Mouse (Mus musculus) liver, embryonic 14.5 days (tissue): ENCODE data around the gene Vmac. TPM values are rescaled to one million over a fixed set of nuclear protein-coding genes. Genes with fewer than 3 reads are reported as not detected.

Experiments
- ATAC-seq: fragments of 200-750 bp; cut with Nextera tagmentation; 2 replicates; pipeline ENCODE4 v1.8.0; 2017; ENCODE audit warnings: moderate number of reproducible peaks, mild to moderate bottlenecking, moderate library complexity; ENCODE audit not compliant: insufficient read depth
- DNase-seq, 3 experiments: peaks; one replicate each; pipeline ENCODE4 v3.0.0-alpha.2; 2012 to 2013; ENCODE audit warnings: low read depth in 3 of 3, low spot score in 3 of 3
- H3K27ac ChIP-seq: fragments of 300-500 bp; sonication (generic); 2 replicates; pipeline ENCODE4 v1.5.1; 2014; ENCODE audit warnings: moderate library complexity, mild to moderate bottlenecking, control low read depth, inconsistent platforms
- H3K27me3 ChIP-seq: fragments of 300-500 bp; sonication (generic); 2 replicates; pipeline ENCODE4 v1.6.1; 2014; ENCODE audit warnings: mild to moderate bottlenecking, low read length, moderate library complexity; ENCODE audit not compliant: control insufficient read depth, insufficient read depth
- H3K36me3 ChIP-seq: fragments of 300-500 bp; sonication (generic); replicated peaks from 2 replicates; pipeline ENCODE4 v1.6.1; 2014; ENCODE audit warnings: low read depth; ENCODE audit not compliant: control insufficient read depth, insufficient read depth
- H3K4me1 ChIP-seq, 2 experiments: fragments of 200-500 bp in 1 of 2; fragments of 300-500 bp in 1 of 2; sonication (generic) in 1 of 2; replicated peaks; 2 replicates each; pipeline ENCODE4 v1.6.1; 2012 to 2014; ENCODE audit warnings: antibody characterized with exemption in 1 of 2, inconsistent platforms in 1 of 2, low read length in 1 of 2; ENCODE audit not compliant: control insufficient read depth in 2 of 2, insufficient read depth in 2 of 2
- H3K4me2 ChIP-seq: fragments of 300-500 bp; sonication (generic); 2 replicates; pipeline ENCODE4 v1.6.1; 2014; ENCODE audit warnings: low read depth, mild to moderate bottlenecking, control low read depth, moderate library complexity
- H3K4me3 ChIP-seq, 2 experiments: fragments of 200-500 bp in 1 of 2; fragments of 300-500 bp in 1 of 2; sonication (generic) in 1 of 2; 2 replicates each; pipeline ENCODE4 v1.5.1; 2012 to 2014; ENCODE audit warnings: low read depth in 2 of 2, low read length in 2 of 2, mild to moderate bottlenecking in 2 of 2, control low read depth in 1 of 2, inconsistent platforms in 1 of 2, moderate library complexity in 1 of 2; ENCODE audit not compliant: insufficient read depth in 1 of 2
- H3K9ac ChIP-seq: fragments of 300-500 bp; sonication (generic); replicated peaks from 2 replicates; pipeline ENCODE4 v1.6.1; 2014; ENCODE audit warnings: mild to moderate bottlenecking, control low read depth, moderate library complexity
- H3K9me3 ChIP-seq: fragments of 300-500 bp; sonication (generic); 2 replicates; pipeline ENCODE4 v1.6.1; 2016; ENCODE audit warnings: low read length, mixed read lengths; ENCODE audit not compliant: control insufficient read depth
- CTCF ChIP-seq: IDR thresholded peaks from 2 replicates; pipeline ENCODE4 v1.5.1; 2016; ENCODE audit warnings: antibody characterized with exemption, low read depth, control low read depth
- EP300 ChIP-seq: IDR thresholded peaks from 2 replicates; pipeline ENCODE4 v1.6.1; 2016; ENCODE audit warnings: antibody characterized with exemption, low read depth
- WGBS: fragments of 180-500 bp; shearing (Covaris S2); extraction: QIAGEN DNeasy Blood & Tissue Kit; methylation state at CpG from one replicate; pipeline ENCODE4 v1.1.7; 2014; ENCODE audit not compliant: insufficient replicate concordance; 5-methylcytosine and 5-hydroxymethylcytosine counted together
- polyA plus RNA-seq, 2 experiments: library from polyadenylated mRNA; depleted of rRNA in 1 of 2; stranded (reverse) in 1 of 2; unstranded in 1 of 2; fragments of >200 nt; fragmentation: Nextera tagmentation in 1 of 2; extraction: Ambion mirVana in 1 of 2; gene quantifications; 2 replicates each; pipeline versions ENCODE4 v1.2.1 to v1.2.3; 2012 to 2014

Gene Vmac
- polyA plus RNA-seq, 2 experiments: 2.8 to 3.2 TPM

DNA sequence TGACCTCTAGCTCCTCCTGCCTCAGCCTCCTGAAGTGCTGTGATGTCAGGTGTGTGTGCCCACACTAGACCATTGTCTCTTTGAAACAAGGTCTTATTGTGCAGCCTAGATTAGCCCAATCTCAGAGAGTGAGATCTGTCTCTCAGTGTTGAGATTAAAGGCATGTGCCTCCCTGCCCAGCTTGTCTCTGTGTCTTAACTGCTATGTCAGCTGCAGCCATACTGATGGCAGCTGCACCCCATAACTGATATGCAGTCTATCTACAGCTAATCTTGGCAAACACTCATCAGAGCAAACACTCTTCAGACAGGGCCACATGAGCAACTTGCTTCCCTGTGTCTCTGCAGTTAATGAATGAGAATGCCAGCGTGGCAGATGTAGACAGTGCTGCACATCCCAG lies 11.3 kb downstream of the Vmac start:
- WGBS: 62% methylated on average over 1 of the region's 1 CpGs
- no peak overlapping the region for H3K4me2 ChIP-seq

DNA sequence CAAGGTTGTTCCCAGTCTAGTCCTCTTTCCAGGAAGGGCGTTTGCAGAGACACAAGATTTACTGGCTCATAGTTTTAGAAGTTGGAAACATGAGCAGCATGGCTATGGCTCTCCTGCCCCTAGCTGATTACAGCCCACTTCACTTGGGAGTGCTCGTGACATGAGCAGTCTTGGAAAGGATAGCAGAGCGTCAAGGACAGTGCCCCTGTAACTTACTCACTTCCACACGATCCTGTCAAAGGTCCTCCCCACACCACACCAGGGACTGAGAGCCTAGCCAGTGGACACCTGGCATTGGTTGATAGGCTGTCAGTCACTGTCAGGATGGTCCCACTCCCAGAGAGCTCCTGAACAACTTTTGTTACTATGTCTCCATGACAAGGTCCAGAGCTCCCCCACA lies 14.8 kb downstream of the Vmac start:
- Histone ChIP-seq H3K4me1 (0 out of 4 replicates have a peak, but pooled peaks cover 0 to 3% of the 10 kb centered on the region in 2 experiments), H3K9me3 (no peaks in the 10 kb centered on the region), H3K27ac (no peak overlapping the region), H3K27me3 (no peaks in the 10 kb centered on the region), H3K4me3 (no peak overlapping the region), H3K4me2 (no peak overlapping the region), H3K36me3 (peaks cover 93% of the 10 kb centered on the region), H3K9ac (no peak overlapping the region)
- 80% methylated on average over 4 of the region's 4 CpGs for WGBS
- TF ChIP-seq EP300 (no peak), CTCF (no peak)
- no peak for DNase-seq
- no peak for ATAC-seq

More for the DNA sequence above, 11.3 kb downstream of the Vmac start:
- peak; percentile 60; the same call in 1 of the 2 replicates for ATAC-seq
- no peaks in the 10 kb centered on the region for H3K9me3 ChIP-seq
- no peak overlapping the region for H3K27ac ChIP-seq
- H3K9ac ChIP-seq: no peak overlapping the region
- H3K4me3 ChIP-seq: no peak overlapping the region
- DNase-seq: no peak
- peaks cover 92% of the 10 kb centered on the region for H3K36me3 ChIP-seq
- TF ChIP-seq CTCF: no peak
- peak; percentile 57 for TF ChIP-seq EP300
- H3K27me3 ChIP-seq: no peaks in the 10 kb centered on the region
- 0 out of 4 replicates have a peak, but pooled peaks cover 0 to 3% of the 10 kb centered on the region in 2 experiments for H3K4me1 ChIP-seq

DNA sequence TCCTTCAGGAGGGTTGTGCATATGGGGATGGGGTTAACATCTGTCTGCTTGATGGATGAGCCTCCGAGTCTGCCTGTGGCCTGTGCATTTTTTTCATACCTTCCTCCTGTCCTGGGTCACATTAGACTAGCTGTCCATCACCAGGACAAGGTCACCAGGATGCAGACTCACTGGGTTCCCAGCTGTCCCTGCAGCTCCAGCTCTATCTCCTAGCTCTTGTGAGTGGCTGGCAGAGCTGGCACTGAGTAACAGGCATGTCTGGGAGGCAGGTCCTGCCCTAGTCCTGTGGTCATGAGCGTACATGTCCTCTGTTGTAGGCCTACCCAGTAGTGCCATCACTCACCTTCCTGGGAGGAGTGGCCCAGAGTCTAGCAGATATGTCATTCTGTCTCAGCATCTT lies 17.4 kb downstream of the Vmac start:
- Histone ChIP-seq H3K9me3 (no peaks in the 10 kb centered on the region), H3K27me3 (no peaks in the 10 kb centered on the region), H3K27ac (no peak overlapping the region), H3K36me3 (peaks cover 90% of the 10 kb centered on the region), H3K9ac (no peak overlapping the region), H3K4me2 (no peak overlapping the region), H3K4me3 (no peak overlapping the region), H3K4me1 (no peaks in the 10 kb centered on the region)
- no peak for DNase-seq
- ATAC-seq: no peak
- no peak for TF ChIP-seq CTCF
- no peak for TF ChIP-seq EP300
- 78% methylated on average over 2 of the region's 2 CpGs for WGBS

DNA sequence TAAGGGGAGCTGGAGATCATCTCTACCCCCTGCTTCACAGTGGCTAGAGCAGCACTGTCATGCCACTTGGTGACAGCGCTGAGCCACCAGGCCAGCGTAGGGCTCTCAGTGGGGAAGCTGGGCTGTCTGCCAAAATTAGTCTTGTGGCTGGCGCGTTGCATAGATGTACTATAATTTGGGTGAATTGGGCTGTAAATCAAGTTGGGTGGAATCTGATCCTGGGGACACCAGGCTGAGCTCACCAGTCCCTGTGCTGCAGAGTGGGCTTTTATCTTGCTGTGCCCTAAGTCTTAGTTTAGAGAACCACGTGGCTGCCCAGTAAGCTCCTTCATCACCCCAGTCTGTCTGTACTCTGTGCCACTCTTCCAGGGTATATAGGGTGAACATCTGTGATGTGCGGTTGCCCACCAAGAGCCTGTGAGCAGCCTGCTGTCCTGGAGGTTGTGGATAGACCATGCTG lies 23.9 kb downstream of the Vmac start:
- Histone ChIP-seq H3K27me3 (no peaks in the 10 kb centered on the region), H3K27ac (no peak overlapping the region), H3K4me2 (no peak overlapping the region), H3K4me1 (peaks cover 0 to under 1% of the 10 kb centered on the region in 2 experiments; a peak in 1 of 4 replicates), H3K36me3 (peaks cover 67% of the 10 kb centered on the region), H3K9me3 (no peaks in the 10 kb centered on the region), H3K9ac (no peak overlapping the region), H3K4me3 (no peak overlapping the region)
- no peak for ATAC-seq
- 81% methylated on average over 6 of the region's 6 CpGs for WGBS
- no peak for TF ChIP-seq CTCF
- DNase-seq: no peak

DNA sequence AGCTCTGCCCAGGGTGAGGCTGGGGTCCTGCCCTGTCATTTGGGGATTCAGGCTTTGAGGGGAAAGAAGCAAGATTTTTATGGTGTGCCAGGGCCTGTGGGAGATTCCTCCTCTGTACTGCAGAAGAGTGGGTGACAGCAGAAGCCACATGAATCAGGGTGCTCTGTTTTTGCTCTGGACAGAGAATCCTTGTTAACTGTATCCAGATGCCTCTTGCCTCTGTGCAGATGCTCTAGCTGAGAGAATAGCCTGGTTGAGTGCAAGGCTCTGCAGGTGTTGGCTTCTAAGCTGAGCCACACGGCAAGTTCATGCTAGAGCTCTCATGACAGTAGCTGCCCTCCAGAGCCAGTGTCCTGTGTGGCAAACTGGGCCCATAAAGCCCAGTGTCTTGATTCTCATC lies 24.4 kb downstream of the Vmac start:
- DNase-seq: no peak
- Histone ChIP-seq H3K36me3 (peaks cover 66% of the 10 kb centered on the region), H3K9ac (no peak overlapping the region), H3K4me1 (peaks cover 4 to 6% of the 10 kb centered on the region in 2 experiments), H3K27ac (no peak overlapping the region), H3K27me3 (no peaks in the 10 kb centered on the region), H3K4me3 (no peak overlapping the region), H3K9me3 (no peaks in the 10 kb centered on the region), H3K4me2 (no peak overlapping the region)
- no peak for TF ChIP-seq EP300
- no peak for TF ChIP-seq CTCF
- no peak for ATAC-seq
- WGBS: 68% methylated on average over 1 of the region's 1 CpGs
